Mouse (Mus musculus): ENCODE data around the gene Mpig6b. TPM values are rescaled to one million over a fixed set of nuclear protein-coding genes. Genes with fewer than 3 reads are reported as not detected.
"Not testable (repeated sequence)": the region's sequence is repeated elsewhere in the genome, so short reads cannot be mapped to it uniquely, and the experiment has no call there.

The Mpig6b gene
- polyA plus RNA-seq, 1 experiment from 2014 or later, result 0.71 TPM

DNA sequence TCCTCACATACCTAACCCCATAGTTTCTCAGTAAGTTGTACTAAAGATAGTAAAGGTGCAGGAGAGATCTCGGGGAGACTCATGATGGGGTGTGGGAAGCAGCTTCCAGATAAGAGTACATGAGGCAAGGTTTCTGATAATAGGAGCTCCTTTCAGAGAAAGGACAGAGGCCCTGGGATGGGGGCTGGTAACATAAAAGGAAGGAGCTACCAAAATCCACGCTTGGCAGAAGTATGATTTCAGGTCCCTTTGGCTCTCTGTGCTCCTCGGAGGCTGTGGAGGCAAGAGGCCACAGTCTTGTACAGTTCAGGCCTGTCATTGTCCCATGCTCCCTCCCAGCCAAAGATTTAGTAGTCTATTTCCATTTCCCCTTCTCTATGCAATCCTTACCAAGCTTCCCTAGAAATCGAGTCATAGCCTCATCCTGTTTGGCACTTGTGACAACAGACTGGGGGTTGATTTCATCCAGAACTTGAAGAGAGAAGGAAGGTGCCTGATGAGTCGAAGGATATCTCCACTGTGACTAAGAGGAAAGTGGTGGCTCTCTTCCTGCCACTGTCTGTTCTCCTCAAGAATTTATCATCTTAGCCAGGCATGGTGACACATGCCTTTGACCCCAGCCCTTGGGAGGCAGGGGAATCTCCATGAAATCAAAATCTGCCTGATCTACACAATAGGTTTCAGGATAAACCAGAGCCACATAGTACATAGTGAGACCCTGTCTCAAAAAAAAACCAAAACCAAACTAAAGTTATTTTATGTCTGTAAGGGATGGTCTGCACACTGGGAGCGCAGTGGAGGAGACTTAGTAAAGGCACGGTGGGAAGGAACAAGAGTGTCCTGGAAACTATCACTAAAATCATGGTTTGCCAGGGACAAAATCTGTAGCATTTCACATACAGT, 20.8 kb downstream of the Mpig6b start:
- Histone ChIP-seq H3K36me3 (no peaks in the 10 kb centered on the region), H3K27ac (no peak overlapping the region), H3K9me3 (no peaks in the 10 kb centered on the region), H3K4me1 (peaks cover 46% of the 10 kb centered on the region), H3K4me2 (replicated peaks) (peak overlapping the region; percentile 96), H3K4me3 (peak overlapping the region; percentile 61), H3K27me3 (no peaks in the 10 kb centered on the region), H3K9ac (peak overlapping the region; percentile 90; the same call in 1 of the 2 replicates)
- ATAC-seq (ENCODE audit: low FRiP score, low read depth), result no peak
- WGBS, result 84% methylated on average over 7 of the region's 7 CpGs

DNA sequence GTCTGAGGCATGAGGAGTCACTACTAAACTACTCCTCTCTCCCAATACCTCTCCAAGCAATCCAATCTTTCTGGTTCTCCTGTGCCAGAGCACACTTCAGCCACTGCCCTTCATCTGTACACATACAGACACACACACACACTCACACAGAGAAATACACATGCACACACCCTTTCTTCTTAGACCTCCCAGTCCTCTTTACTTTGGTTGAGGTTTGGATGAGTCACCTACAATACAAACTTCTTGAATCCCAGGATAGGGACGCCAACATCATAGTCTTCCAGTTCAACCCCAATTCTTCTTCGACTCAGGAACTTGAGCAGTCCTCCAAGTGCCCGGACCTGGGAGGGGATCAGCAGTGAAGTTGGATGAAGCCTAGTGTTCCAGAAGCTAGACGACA, 22.2 kb downstream of the Mpig6b start:
- WGBS, result 82% methylated on average over 4 of the region's 4 CpGs
- H3K9ac ChIP-seq, result no peak overlapping the region
- no peak for ATAC-seq (ENCODE audit: low FRiP score, low read depth)
- H3K9me3 ChIP-seq, result no peaks in the 10 kb centered on the region
- no peaks in the 10 kb centered on the region for H3K36me3 ChIP-seq
- no peak overlapping the region for H3K4me2 ChIP-seq (replicated peaks)
- no peak overlapping the region for H3K27ac ChIP-seq
- no peak overlapping the region for H3K4me3 ChIP-seq
- H3K27me3 ChIP-seq, result no peaks in the 10 kb centered on the region
- H3K4me1 ChIP-seq, result peaks cover 35% of the 10 kb centered on the region

DNA sequence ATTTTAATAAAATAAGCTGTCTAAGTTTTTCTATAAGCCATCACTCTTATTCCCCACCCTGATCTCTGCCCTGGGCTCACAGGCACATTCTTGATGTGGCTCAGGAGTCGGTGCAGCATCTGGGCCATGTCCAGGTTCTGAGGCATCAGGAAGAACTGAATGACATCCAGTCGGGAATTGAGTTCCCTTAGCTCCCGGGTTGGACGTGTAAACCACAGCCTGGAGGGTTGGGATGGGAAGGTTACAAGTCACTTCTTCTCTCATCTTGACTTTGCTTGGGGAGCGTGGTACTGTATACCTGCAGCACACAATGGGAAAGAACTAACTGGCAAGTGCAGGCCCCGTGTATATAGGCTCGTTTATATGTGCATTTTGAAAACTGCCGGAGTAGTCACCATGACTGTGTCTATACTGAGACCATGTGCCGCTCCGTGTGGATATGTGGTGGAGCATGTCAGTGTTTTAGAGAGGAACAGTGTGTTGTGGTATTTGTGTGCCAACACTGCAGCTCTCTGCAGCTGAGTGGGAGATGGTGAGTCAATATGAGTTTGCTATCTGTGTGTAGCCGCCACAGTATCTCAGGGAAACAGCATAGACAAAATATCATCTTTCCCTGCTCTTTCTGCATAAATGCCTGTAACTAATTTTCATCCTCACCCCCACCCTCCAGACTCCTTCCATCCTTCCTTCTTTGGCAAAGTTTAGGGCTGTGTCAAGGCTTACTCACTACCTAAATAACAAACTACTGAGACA, 26.7 kb downstream of the Mpig6b start:
- no peak for ATAC-seq (ENCODE audit: low FRiP score, low read depth)
- 84% methylated on average over 11 of the region's 11 CpGs for WGBS
- no peaks in the 10 kb centered on the region for H3K9me3 ChIP-seq
- no peaks in the 10 kb centered on the region for H3K4me1 ChIP-seq
- H3K27ac ChIP-seq, result no peak overlapping the region
- H3K4me3 ChIP-seq, result no peak overlapping the region
- no peak overlapping the region for H3K9ac ChIP-seq
- H3K36me3 ChIP-seq, result no peaks in the 10 kb centered on the region
- H3K27me3 ChIP-seq, result no peaks in the 10 kb centered on the region
- H3K4me2 ChIP-seq (replicated peaks), result no peak overlapping the region

DNA sequence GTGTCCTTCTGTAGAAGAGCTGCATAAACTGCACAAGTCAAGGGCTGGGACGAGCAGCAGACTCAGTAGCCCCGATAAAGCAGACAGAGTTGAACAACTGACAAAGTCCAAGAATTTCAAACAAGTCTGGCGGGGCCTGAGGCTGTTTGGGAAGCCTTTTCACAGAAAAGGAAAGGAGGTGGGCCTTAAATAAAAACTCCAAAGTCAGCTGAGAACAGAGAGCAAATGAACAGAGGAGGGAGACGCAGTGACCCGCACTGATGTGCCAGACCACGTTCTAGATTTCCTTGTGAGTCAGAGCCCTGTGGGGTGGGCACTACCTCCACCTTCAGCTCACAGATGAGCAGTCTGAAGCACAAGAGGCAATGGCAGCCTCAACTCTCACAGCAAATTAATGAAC, 31.1 kb downstream of the Mpig6b start:
- no peak for ATAC-seq (ENCODE audit: low FRiP score, low read depth)
- no peak overlapping the region for H3K27ac ChIP-seq

DNA sequence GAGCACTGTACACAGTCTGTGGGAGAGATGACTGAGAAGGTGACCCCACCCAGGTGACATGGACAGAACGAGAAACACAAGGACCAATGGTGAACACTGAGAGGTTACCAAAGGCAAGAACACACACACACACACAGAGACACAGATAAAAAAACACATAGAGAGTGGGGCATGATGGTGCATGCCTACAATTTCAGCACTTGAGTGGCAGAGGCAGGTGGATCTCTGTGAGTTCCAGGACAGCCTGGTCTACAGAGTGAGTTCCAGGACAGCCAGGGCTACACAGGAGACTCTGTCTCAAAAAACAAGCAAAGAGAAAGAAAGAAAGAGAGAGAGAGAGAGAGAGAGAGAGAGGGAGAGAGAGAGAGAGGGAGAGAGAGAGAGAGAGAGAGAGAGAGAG, 32.3 kb downstream of the Mpig6b start:
- not testable (repeated sequence) for H3K27me3 ChIP-seq; H3K4me1 ChIP-seq; H3K27ac ChIP-seq; H3K4me2 ChIP-seq (replicated peaks); H3K9ac ChIP-seq; H3K36me3 ChIP-seq; H3K9me3 ChIP-seq; H3K4me3 ChIP-seq; ATAC-seq (ENCODE audit: low FRiP score, low read depth)
- WGBS, result 74% methylated on average over 1 of the region's 1 CpGs

More for the DNA sequence above, 31.1 kb downstream of the Mpig6b start:
- no peak overlapping the region for H3K4me2 ChIP-seq (replicated peaks)
- H3K36me3 ChIP-seq, result no peaks in the 10 kb centered on the region
- no peaks in the 10 kb centered on the region for H3K9me3 ChIP-seq
- no peak overlapping the region for H3K4me3 ChIP-seq
- WGBS, result 76% methylated on average over 6 of the region's 6 CpGs
- H3K9ac ChIP-seq, result no peak overlapping the region
- H3K4me1 ChIP-seq, result peaks cover 3% of the 10 kb centered on the region
- no peaks in the 10 kb centered on the region for H3K27me3 ChIP-seq

DNA sequence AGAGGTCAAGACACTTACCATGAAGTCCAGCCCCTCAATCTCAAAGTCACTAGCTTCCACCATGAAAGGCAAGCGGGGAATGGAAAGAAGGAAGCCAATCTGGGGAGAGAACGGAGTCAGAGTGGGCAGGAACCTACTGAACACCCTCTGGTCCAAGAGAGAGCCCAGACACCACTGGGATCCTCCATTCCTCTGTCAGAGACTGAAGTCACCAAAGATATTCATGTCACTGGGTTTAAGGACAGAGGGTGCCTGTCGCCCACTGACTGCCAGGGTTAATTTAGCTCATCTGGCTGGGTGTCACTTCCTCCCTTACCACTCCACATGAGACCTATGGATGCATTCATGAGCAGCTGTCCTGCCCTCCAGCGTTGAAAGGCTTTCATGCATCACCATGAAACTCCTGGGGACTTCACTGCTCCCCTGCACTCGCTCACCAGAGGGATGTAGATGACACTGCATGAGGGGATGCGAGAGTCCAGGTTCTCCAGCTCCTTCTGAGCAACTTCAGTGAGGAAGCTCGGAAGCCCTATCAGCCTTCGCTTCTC, 33.6 kb downstream of the Mpig6b start:
- no peak overlapping the region for H3K4me2 ChIP-seq (replicated peaks)
- H3K4me1 ChIP-seq, result peaks cover 13% of the 10 kb centered on the region
- no peaks in the 10 kb centered on the region for H3K36me3 ChIP-seq
- H3K27me3 ChIP-seq, result no peaks in the 10 kb centered on the region
- H3K9ac ChIP-seq, result no peak overlapping the region
- H3K9me3 ChIP-seq, result no peaks in the 10 kb centered on the region
- no peak overlapping the region for H3K27ac ChIP-seq
- no peak overlapping the region for H3K4me3 ChIP-seq
- ATAC-seq (ENCODE audit: low FRiP score, low read depth), result no peak
- 73% methylated on average over 8 of the region's 8 CpGs for WGBS

DNA sequence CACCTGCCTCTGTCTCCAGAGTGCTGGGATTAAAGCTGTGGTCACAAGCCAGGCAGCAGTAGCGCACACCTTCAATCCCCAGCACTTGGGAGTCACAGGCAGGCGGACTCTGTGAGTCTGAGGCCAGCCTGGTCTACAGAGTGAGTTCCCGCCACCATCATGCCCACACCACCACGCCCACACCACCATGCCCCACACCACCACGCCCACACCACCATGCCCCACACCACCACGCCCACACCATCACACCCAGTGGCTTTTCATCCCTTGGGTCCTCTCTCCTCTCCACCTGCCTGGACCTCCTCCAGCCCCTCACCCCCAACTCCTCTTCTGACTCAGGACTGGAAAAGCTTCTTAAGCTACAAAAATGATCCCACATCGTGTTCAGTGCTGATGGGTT, 34.1 kb downstream of the Mpig6b start:
- Histone ChIP-seq H3K4me2 (replicated peaks) (no peak overlapping the region), H3K27me3 (no peaks in the 10 kb centered on the region), H3K9ac (no peak overlapping the region), H3K36me3 (no peaks in the 10 kb centered on the region), H3K9me3 (no peaks in the 10 kb centered on the region), H3K4me1 (peaks cover 16% of the 10 kb centered on the region), H3K27ac (no peak overlapping the region), H3K4me3 (no peak overlapping the region)
- ATAC-seq (ENCODE audit: low FRiP score, low read depth), result no peak
- WGBS, result 72% methylated on average over 7 of the region's 7 CpGs

DNA sequence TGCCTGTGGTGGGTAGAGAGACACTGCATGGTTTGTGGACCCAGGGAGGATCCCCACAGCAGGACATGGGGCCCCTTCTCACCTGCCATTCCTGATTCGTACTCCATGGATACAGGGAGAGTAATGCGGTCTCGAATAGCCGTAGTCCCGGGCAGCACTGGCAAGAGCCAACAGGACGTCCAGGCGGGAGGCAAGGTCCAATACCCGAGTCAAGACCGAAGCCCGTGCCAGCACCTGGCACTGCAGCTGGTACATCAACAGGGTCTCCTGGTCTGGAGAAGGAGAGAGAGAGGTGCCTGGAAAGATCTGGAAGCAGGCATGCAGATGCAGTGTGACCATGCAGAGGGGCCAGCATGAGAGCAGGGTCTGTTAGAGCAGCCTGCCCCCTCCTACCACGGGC, 34.7 kb downstream of the Mpig6b start:
- Histone ChIP-seq H3K9me3 (no peaks in the 10 kb centered on the region), H3K4me3 (no peak overlapping the region), H3K9ac (no peak overlapping the region), H3K27me3 (no peaks in the 10 kb centered on the region), H3K36me3 (no peaks in the 10 kb centered on the region), H3K4me2 (replicated peaks) (no peak overlapping the region), H3K4me1 (peaks cover 21% of the 10 kb centered on the region), H3K27ac (no peak overlapping the region)
- 88% methylated on average over 11 of the region's 11 CpGs for WGBS
- ATAC-seq (ENCODE audit: low FRiP score, low read depth), result no peak

DNA sequence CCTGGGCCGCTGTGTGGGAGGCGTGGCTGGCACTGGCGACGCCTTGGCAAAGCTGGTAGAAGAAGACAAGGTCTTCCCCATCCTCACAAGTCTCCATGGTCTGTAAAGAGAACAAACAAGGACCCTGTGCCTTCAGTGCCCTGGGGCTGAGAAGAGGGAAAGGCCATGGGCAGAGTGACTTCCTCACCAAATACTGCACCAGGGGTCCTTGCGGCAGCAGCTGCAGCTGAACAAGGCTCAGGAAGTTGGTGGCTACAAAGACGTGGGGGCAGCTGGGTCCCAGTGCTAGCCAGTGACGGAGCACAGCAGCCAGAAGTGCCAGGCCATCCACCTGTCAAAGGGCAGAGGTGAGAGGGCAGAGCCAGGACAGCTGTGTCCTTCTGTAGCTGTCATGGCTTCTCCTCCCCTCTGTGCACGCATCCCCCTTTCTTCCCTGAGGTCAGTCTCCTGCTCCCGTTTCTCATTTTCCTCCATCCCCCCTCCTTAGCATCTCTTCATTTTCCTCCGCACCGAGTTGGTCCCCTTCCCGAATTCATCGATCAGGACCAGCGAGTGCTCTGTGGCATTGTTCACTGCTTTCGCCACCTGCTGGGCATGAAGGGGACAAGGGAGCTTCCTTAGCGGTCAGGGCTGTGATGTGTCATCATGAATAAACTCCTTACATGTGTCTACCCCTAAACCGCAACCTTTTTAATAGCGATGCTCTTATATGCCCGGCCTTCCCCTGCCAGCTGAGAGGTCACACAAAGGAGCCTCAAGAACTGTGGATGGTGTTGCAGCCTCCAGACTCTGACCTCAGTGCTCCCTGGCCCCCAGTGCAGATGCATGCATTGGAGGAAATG, 36.1 kb downstream of the Mpig6b start:
- Histone ChIP-seq H3K27ac (no peak overlapping the region), H3K27me3 (no peaks in the 10 kb centered on the region), H3K9ac (0 out of 2 replicates have a peak overlapping the region, but pooled peaks have one; percentile 31), H3K4me3 (no peak overlapping the region), H3K4me1 (peaks cover 27% of the 10 kb centered on the region), H3K4me2 (replicated peaks) (no peak overlapping the region), H3K36me3 (no peaks in the 10 kb centered on the region), H3K9me3 (no peaks in the 10 kb centered on the region)
- 35% methylated on average over 19 of the region's 19 CpGs for WGBS
- no peak for ATAC-seq (ENCODE audit: low FRiP score, low read depth)

DNA sequence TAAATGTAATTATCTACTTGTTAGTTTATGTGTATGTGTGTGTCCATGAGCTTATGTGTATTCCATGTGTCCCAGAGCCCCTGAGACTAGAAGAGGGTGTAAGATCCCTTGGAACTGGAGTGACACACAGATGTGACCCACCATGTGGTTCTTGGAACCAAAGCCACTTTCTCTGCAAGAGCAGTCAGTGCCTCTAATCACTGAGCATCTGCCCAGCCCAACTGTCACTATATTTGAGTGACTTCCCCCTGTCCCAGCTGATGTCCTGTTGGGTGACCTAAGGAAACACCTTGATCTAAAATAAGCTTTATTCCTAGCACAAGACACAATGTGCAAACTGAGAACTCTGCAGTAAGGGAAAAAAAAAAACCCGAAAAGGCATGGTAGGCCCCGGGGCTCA, 37.7 kb downstream of the Mpig6b start:
- Histone ChIP-seq H3K9me3 (no peaks in the 10 kb centered on the region), H3K4me2 (replicated peaks) (no peak overlapping the region), H3K27me3 (no peaks in the 10 kb centered on the region), H3K4me3 (no peak overlapping the region), H3K9ac (no peak overlapping the region), H3K4me1 (peaks cover 27% of the 10 kb centered on the region), H3K36me3 (no peaks in the 10 kb centered on the region), H3K27ac (no peak overlapping the region; the same call in 1 of the 2 replicates)
- 80% methylated on average over 2 of the region's 2 CpGs for whole genome bisulfite sequencing
- no peak for ATAC-seq (ENCODE audit: low FRiP score, low read depth)

DNA sequence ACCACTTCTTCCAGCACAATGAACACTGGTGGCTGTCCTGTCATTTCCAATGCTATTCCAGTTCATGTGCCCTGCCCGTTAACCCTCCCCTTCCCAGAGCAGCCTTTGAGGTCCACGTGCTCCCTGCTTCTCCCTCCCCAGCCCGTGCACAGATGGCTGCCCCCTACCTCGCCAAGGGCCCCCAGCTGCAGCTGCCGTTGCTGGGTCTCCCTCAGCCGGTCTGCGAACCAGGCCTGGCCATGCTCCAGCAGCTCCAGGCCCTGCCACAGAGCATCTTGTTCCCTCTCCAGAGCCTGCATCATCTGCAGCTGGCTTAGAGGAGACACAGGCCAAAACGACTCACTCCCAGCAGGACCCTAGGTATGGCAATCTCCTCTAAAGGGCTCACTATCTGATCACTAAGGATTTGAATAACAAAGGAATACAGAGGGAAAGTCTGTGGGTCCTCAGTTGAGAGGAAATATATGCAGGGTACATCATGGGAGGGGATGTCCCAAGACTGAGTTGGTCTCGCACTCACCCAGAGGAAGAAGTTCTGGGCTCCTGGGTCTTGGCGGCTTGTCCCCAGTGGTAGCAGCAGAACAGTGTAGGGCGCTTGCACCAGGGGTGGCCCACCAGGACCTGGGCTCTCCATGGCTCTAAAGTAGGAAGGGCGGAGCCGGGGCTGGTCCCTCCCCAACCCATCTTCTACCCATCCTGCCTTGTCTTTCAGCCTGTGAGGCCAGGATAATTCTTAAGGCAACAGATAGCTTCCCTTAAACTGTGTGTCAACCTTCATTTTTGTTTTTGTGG, 38.5 kb downstream of the Mpig6b start, which contains the start of gene Sapcd1:
Gene Sapcd1, minus strand, starts transcription at position 740 of the 792 bp plus-strand sequence.
- H3K27ac ChIP-seq, result peak within 1 kb of the TSS; percentile 74
- H3K27me3 ChIP-seq, result no peaks in the 10 kb centered on the region
- peak within 1 kb of the TSS; percentile 48 for H3K4me2 ChIP-seq (replicated peaks)
- H3K4me3 ChIP-seq, result peak within 1 kb of the TSS; percentile 13
- 32% methylated on average over 13 of the region's 13 CpGs for WGBS
- ATAC-seq (ENCODE audit: low FRiP score, low read depth), result peak; percentile 66
- H3K4me1 ChIP-seq, result peaks cover 27% of the 10 kb centered on the region
- no peaks in the 10 kb centered on the region for H3K36me3 ChIP-seq
- H3K9me3 ChIP-seq, result no peaks in the 10 kb centered on the region
- H3K9ac ChIP-seq, result peak within 1 kb of the TSS; percentile 50; the same call in 1 of the 2 replicates
